Mouse (Mus musculus) ES-E14 (cell line): Measurements from ENCODE around the gene Cpsf6. TPM values are rescaled to one million over a fixed set of nuclear protein-coding genes. Genes with fewer than 3 reads are reported as not detected.

Source experiments
- DNase-seq: peaks from one replicate; pipeline ENCODE4 v3.0.0-alpha.2; 2013; ENCODE audit warnings: low read depth, low spot score
- H3K27ac ChIP-seq: 2 replicates; pipeline ENCODE4 v1.5.1; 2012; ENCODE audit warnings: low read depth, mild to moderate bottlenecking, low read length, moderate library complexity, mixed read lengths; ENCODE audit not compliant: poor library complexity, insufficient read depth, severe bottlenecking
- H3K36me3 ChIP-seq: 2 replicates; pipeline ENCODE4 v1.6.1; 2012; ENCODE audit warnings: mild to moderate bottlenecking, low read length, moderate library complexity, mixed read lengths; ENCODE audit not compliant: control insufficient read depth, poor library complexity, insufficient read depth, severe bottlenecking
- H3K4me1 ChIP-seq, 2 experiments: fragments of 150-350 bp in 1 of 2; sonication (generic) in 1 of 2; 2 replicates each; pipeline ENCODE4 v1.6.1; 2012; ENCODE audit warnings: low read length in 2 of 2, mild to moderate bottlenecking in 1 of 2, mixed read lengths in 1 of 2; ENCODE audit not compliant: control insufficient read depth in 2 of 2, insufficient read depth in 2 of 2, poor library complexity in 1 of 2
- H3K4me3 ChIP-seq, 2 experiments: fragments of 150-350 bp in 1 of 2; sonication (generic) in 1 of 2; 2 replicates each; pipeline ENCODE4 v1.5.1; 2012; ENCODE audit warnings: low read length in 2 of 2, low read depth in 1 of 2, mild to moderate bottlenecking in 1 of 2, mixed read lengths in 1 of 2; ENCODE audit not compliant: insufficient read depth in 1 of 2, poor library complexity in 1 of 2, severe bottlenecking in 1 of 2
- H3K9ac ChIP-seq: 2 replicates; pipeline ENCODE4 v1.6.1; 2012; ENCODE audit warnings: low read depth, mild to moderate bottlenecking, low read length, mixed read lengths; ENCODE audit not compliant: poor library complexity, insufficient read depth, severe bottlenecking
- H3K9me3 ChIP-seq: fragments of 150-350 bp; sonication (generic); 2 replicates; pipeline ENCODE4 v1.6.1; 2012; ENCODE audit warnings: low read depth, mild to moderate bottlenecking, low read length; ENCODE audit not compliant: control insufficient read depth, insufficient read depth
- CHD2 ChIP-seq: IDR thresholded peaks from 2 replicates; pipeline ENCODE4 v1.6.1; 2014; ENCODE audit warnings: mild to moderate bottlenecking, low read depth, low read length, inconsistent platforms
- HCFC1 ChIP-seq: IDR thresholded peaks from 2 replicates; pipeline ENCODE4 v1.6.1; 2012; ENCODE audit warnings: low read length, inconsistent platforms, borderline replicate concordance; ENCODE audit not compliant: insufficient read depth
- MAFK ChIP-seq: IDR thresholded peaks from 2 replicates; pipeline ENCODE4 v1.6.1; 2014; ENCODE audit warnings: mild to moderate bottlenecking, low read depth, low read length, inconsistent platforms; ENCODE audit not compliant: insufficient read depth
- ZC3H11A ChIP-seq: IDR thresholded peaks from 2 replicates; pipeline ENCODE4 v1.6.1; 2012; ENCODE audit warnings: low read depth, mild to moderate bottlenecking, inconsistent platforms, low read length, borderline replicate concordance
- ZNF384 ChIP-seq: IDR thresholded peaks from 2 replicates; pipeline ENCODE4 v1.6.1; 2012; ENCODE audit warnings: low read depth, low read length, inconsistent platforms
- in situ Hi-C, 2 experiments: fragments of 600-800 bp; cut with MboI; formaldehyde crosslinking; loops; one replicate each; pipeline ENCODE4 v1.15.1; 2025; ENCODE audit warnings: low sequenced_read_pairs in 2 of 2, inconsistent platforms in 1 of 2; ENCODE audit not compliant: unreplicated experiment in 2 of 2
- total RNA-seq: library from RNA; depleted of rRNA; stranded (reverse); fragments of 300-350 nt; gene quantifications from 2 replicates; pipeline ENCODE4 v1.2.3, GENCODE M21; 2012; rRNA removed

Cpsf6 gene
- 116 and 129 TPM in 2 replicates for total RNA-seq

DNA sequence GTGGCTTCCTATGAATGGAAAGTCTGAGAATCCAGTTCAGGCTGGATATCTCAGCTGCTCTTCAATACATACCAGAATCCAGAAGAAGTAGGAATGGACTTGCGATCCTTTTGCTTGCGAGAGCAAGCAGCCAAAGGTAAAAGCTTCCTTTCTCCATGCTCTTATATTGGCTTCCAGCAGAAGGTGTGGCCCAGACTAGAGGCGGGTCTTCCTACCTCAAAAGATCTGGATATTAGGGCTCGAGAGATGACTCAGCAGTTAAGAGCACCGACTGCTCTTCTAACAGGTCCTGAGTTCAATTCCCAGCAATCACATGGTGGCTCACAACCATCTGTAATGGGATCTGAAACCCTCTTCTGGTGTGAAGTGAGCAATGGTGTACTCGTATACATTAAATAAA is at the start of gene Cpsf6:
TSS of gene Cpsf6 (minus strand) at position 108 of the 400 bp plus-strand sequence.
- Histone ChIP-seq H3K36me3 (no peaks in the 10 kb centered on the region), H3K4me1 (peaks cover 2 to 5% of the 10 kb centered on the region in 2 experiments; a peak in 1 of 4 replicates), H3K27ac (no peak within 1 kb of the TSS), H3K4me3 (no peak within 1 kb of the TSS), H3K9ac (no peak within 1 kb of the TSS), H3K9me3 (no peaks in the 10 kb centered on the region)
- no peak for DNase-seq
- peak; percentile 90 for TF ChIP-seq MAFK
- no peak for TF ChIP-seq CHD2
- no peak for TF ChIP-seq ZNF384
- in situ Hi-C loops = no loop called here

DNA sequence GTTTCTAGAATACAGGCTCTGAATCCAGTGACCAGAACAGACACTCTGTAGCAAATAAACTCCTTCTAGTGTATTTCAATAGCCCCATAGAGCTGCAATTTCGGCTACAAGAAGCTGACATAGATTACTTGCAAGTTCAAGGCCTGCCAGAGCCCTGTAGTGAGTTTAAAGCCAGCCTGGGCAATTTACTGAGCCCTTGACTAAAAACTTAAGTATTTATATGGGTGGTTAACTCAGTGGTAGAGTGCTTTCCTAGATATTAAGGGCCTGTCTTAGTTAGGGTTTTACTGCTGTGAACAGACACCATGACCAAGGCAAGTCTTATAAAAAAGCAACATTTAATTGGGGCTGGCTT is 46.8 kb upstream of the Cpsf6 start:
- no peaks in the 10 kb centered on the region for H3K36me3 ChIP-seq
- no peak for DNase-seq
- H3K27ac ChIP-seq = no peak overlapping the region
- no peak overlapping the region for H3K9ac ChIP-seq
- H3K4me1 ChIP-seq = peaks cover 0 to 2% of the 10 kb centered on the region in 2 experiments; a peak in 1 of 4 replicates
- in situ Hi-C loops = no loop called here
- TF ChIP-seq ZNF384 (no peak), MAFK (no peak), ZC3H11A (no peak), CHD2 (no peak), HCFC1 (no peak)
- no peak overlapping the region for H3K4me3 ChIP-seq
- H3K9me3 ChIP-seq = no peaks in the 10 kb centered on the region

DNA sequence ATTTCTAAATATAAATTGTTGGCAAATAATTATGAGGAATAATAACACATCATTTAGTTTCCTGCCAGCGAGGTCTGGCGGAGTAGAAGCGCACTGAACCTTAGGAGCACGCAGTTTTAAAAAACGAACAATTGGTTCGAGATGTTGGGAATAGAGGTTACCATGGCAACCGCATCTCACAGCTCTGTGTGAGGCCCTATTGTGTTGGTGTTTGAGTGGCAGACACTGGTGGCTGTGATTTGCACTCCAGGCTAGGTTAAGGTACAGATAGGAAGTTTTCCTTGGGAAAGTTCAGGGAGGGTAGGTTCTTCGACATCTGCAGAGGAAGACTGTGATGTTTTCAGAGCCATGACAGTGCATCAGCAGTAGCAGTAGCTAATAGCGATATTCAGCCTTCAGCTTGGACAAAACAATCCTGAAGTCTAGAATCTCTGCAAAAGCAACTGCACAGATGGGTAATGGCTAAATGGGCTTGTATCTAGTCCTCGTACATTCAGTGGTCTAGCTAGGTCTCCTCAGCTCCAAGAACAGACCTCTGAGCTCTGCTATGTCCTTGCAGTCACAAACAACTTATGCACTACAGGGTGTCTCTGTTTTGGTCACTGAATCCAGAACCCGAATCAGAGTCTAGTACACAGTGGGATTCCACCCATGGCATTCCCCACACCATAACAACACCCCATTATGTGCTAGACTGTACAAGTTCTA is 46.2 kb upstream of the Cpsf6 start:
- no peak for TF ChIP-seq CHD2
- H3K4me3 ChIP-seq = no peak overlapping the region
- no peaks in the 10 kb centered on the region for H3K36me3 ChIP-seq
- H3K9ac ChIP-seq = no peak overlapping the region
- no peaks in the 10 kb centered on the region for H3K9me3 ChIP-seq
- H3K4me1 ChIP-seq = peaks cover 0 to 2% of the 10 kb centered on the region in 2 experiments; a peak in 1 of 4 replicates
- in situ Hi-C loops = no loop called here
- no peak overlapping the region for H3K27ac ChIP-seq
- DNase-seq = no peak

GRCm38 (mm10) chr10:117425013-117425412 is 45.2 kb upstream of the Cpsf6 start:
- peaks cover 0 to 2% of the 10 kb centered on the region in 2 experiments; a peak in 1 of 4 replicates for H3K4me1 ChIP-seq
- DNase-seq = no peak
- no peak for TF ChIP-seq HCFC1
- no peak for TF ChIP-seq ZC3H11A
- no peak for TF ChIP-seq ZNF384
- no peak for TF ChIP-seq CHD2
- no peak for TF ChIP-seq MAFK
- H3K4me3 ChIP-seq = no peak overlapping the region
- H3K9me3 ChIP-seq = no peaks in the 10 kb centered on the region
- no peaks in the 10 kb centered on the region for H3K36me3 ChIP-seq
- H3K9ac ChIP-seq = no peak overlapping the region
- in situ Hi-C loops = no loop called here
- no peak overlapping the region for H3K27ac ChIP-seq
